Comparison of ENCODE assay signal across 7 mouse cellular contexts in genomic region chr3:58415884-58416725, GRCm38 (mm10). TPM values are rescaled to one million over a fixed set of nuclear protein-coding genes. Genes with fewer than 3 reads are reported as not detected.
DNase-seq lines count a peak whose midpoint lies in the region; ATAC-seq lines count a peak whose summit lies in the region.

No protein-coding gene starts in this region.

- H3K9ac ChIP-seq in intestine, embryonic 15.5 days: peak overlapping the region; percentile 99
- peak overlapping the region; percentile 70 for H3K9ac ChIP-seq in midbrain, embryonic 11.5 days (ENCODE audit: low read length)

- H3K27ac ChIP-seq in intestine, embryonic 15.5 days: peak overlapping the region; percentile 100
- peak overlapping the region; percentile 96 for H3K27ac ChIP-seq in midbrain, embryonic 11.5 days (ENCODE audit: low read depth, low read length)

- H3K9me3 ChIP-seq in intestine, embryonic 15.5 days: no peaks in the 10 kb centered on the region
- no peaks in the 10 kb centered on the region for H3K9me3 ChIP-seq in midbrain, embryonic 11.5 days (ENCODE audit: control insufficient read depth, low read length)

- H3K4me2 ChIP-seq in intestine, embryonic 15.5 days (replicated peaks): peak overlapping the region; percentile 85
- H3K4me2 ChIP-seq in midbrain, embryonic 11.5 days: peak overlapping the region; percentile 95

- intact Hi-C loops in left cerebral cortex, postnatal 4 days (cut with DNase I): loop anchor here (5.0 kb wide), 2 partner anchors 249 to 574 kb away; no protein-coding TSS in a partner anchor

- ATAC-seq in intestine, embryonic 15.5 days: peak; percentile 72
- peak; percentile 80 for ATAC-seq in midbrain, embryonic 11.5 days (ENCODE audit: low FRiP score)

- peak overlapping the region; percentile 97 for H3K4me3 ChIP-seq in intestine, embryonic 15.5 days (replicated peaks)
- peak overlapping the region; percentile 96 for H3K4me3 ChIP-seq in midbrain, embryonic 11.5 days (ENCODE audit: low read depth, low read length)

- H3K27me3 ChIP-seq in intestine, embryonic 15.5 days (replicated peaks): no peaks in the 10 kb centered on the region
- H3K27me3 ChIP-seq in midbrain, embryonic 11.5 days (ENCODE audit: control insufficient read depth, insufficient read depth, low read length): no peaks in the 10 kb centered on the region

- WGBS in intestine, embryonic 15.5 days: under 1% methylated on average over 85 of the region's 85 CpGs
- WGBS in midbrain, embryonic 11.5 days: under 1% methylated on average over 82 of the region's 85 CpGs

- H3K36me3 ChIP-seq in intestine, embryonic 15.5 days: no peaks in the 10 kb centered on the region
- H3K36me3 ChIP-seq in midbrain, embryonic 11.5 days (ENCODE audit: control insufficient read depth, insufficient read depth, low read length): no peaks in the 10 kb centered on the region

- no peaks in the 10 kb centered on the region for H3K4me1 ChIP-seq in intestine, embryonic 15.5 days (replicated peaks)
- peaks cover 14% of the 10 kb centered on the region for H3K4me1 ChIP-seq in midbrain, embryonic 11.5 days (ENCODE audit: control insufficient read depth, insufficient read depth, low read length)

- peak; percentile 69 to 76 for DNase-seq in adrenal gland, adult 18-20 months (ENCODE audit: low spot score in 2 of 2)
- DNase-seq in embryo, embryonic 10.5 days (ENCODE audit: low spot score): peak; percentile 84
- DNase-seq in gastrocnemius, postnatal 25 days: peak; percentile 82
- peak; percentile 84 for DNase-seq in left cerebral cortex, postnatal 4 days
- DNase-seq in midbrain, embryonic 11.5 days (ENCODE audit: low spot score, missing footprints): peak; percentile 98
- peak; percentile 76 for DNase-seq in right cerebral cortex, postnatal 4 days

RNA-seq across cellular contexts. Expression of gene Tsc22d2, which starts 1.6 kb away (rescaled TPM):
- 10 to 100 TPM; 35.6 to 38.1 TPM for total RNA-seq in adrenal gland, adult 18-20 months (2021)
- total RNA-seq in gastrocnemius, postnatal 25 days (2021): 10 to 100 TPM; 19.6 to 20.5 TPM
- 9.0 and 10.9 TPM in 2 replicates for polyA plus RNA-seq in intestine, embryonic 15.5 days (2015; fragmentation: Nextera tagmentation; extraction: Ambion mirVana)
- 10 to 100 TPM; 39.1 to 42.2 TPM for total RNA-seq in left cerebral cortex, postnatal 4 days (2021)
- 11.6 and 12.7 TPM in 2 replicates for polyA plus RNA-seq in midbrain, embryonic 11.5 days (2014; fragmentation: Nextera tagmentation; extraction: Ambion mirVana)

Comparison
In these comparisons a context has a peak if more than half of its experiments do, and no peak if none do; other contexts are left out.
1. Peak in every context shown above with its lines: DNase-seq, ATAC-seq, H3K4me3 ChIP-seq and H3K27ac ChIP-seq.